Mouse (Mus musculus) liver, postnatal 0 days (tissue): ENCODE results near the gene 4931406C07Rik.

Experiments
- CTCF ChIP-seq: sonication (generic); IDR thresholded peaks from 2 replicates; pipeline ENCODE4 v1.5.1; 2016; ENCODE audit warnings: antibody characterized with exemption, low read depth
- EP300 ChIP-seq: IDR thresholded peaks from 2 replicates; pipeline ENCODE4 v1.6.1; 2016; ENCODE audit warnings: antibody characterized with exemption, low read depth, mild to moderate bottlenecking

- TF ChIP-seq CTCF (no peak), EP300 (no peak)
Observed at GRCm38 (mm10) chr9:15254501-15254900, 51.7 kb downstream of the 4931406C07Rik start.
